12 mouse cellular contexts compared by ENCODE assay signal in the genomic region with DNA sequence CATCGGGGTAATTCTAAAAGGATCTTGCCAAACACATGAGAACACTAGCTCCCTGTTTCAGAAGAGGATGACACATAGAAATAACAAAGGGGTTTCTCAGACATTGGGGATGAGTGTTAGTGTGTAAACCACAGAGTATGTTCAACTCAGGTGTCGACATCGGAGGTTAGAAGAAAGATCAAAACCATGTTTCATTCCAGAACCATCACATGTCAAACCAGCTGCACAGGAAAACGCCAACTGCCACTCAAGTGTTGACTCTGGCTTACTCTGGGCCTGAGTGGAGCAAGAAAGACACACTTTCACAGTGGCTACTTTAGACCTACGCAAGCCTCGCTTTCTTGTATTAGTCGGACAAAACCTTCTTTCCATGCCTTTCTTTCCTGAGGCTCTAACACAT.
"Had no signal": no experiment of that assay in that cellular context is flagged by ENCODE, and none has a peak within 500 bp of the region (broad histone marks: within the 10 kb centered on the region; RNA-seq: fewer than 3 reads in every experiment).

No protein-coding gene starts in this region.

- DNase-seq: gastrocnemius, postnatal 14 days; gastrocnemius, postnatal 36 days; heart, adult 18-20 months; heart, postnatal 10 days; heart, postnatal 4 days; kidney, adult 18-20 months; kidney, adult 8-10 months; kidney, postnatal 14 days; kidney, postnatal 36 days; layer of hippocampus, adult 9-11 months; layer of hippocampus, postnatal 36 days; left cerebral cortex, postnatal 4 days had no signal
